Mouse (Mus musculus): ENCODE measurements around the gene Lpp.

GRCm38 (mm10) chr16:24930070-24930469 lies 536.8 kb downstream of the Lpp start:
- TF ChIP-seq POLR2A (IDR thresholded peaks at IDR 0.05; ENCODE audit: borderline replicate concordance, control insufficient read depth, low read depth, low read length) (no peak), CTCF (IDR thresholded peaks at IDR 0.05; ENCODE audit: control insufficient read depth, insufficient read depth, low read length) (no peak)
